Mouse (Mus musculus): ENCODE measurements around the gene Slc11a2.

Slc11a2 gene

GRCm38 (mm10) chr15:100424396-100425122 is at the start of gene Slc11a2:
TSS of gene Slc11a2 (minus strand) at chr15:100425072.
- no peak for DNase-seq (ENCODE audit: low read depth, low spot score)

GRCm38 (mm10) chr15:100473926-100474503 is 49.1 kb upstream of the Slc11a2 start:
- DNase-seq (ENCODE audit: low read depth, low spot score), result peak; percentile 97

DNA sequence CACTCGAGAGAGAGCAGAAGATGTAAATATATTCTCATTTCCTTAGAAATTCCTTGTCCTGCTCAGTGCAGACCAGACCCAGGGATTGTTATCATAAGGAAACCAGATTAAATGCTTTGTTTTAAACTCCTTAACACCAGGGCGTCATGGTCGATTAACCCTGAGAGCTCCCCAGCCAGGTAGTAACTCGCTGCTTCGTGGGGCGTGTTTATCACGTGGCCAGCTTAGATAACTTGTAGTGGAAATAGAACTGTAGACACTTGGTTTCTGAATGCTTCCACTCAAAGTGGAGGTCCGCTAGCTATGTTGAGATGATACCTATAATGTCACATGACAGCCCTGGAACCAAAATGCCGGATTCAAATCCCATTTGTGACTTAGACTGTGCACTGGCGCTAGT is 45.2 kb upstream of the Slc11a2 start:
- DNase-seq (ENCODE audit: low read depth, low spot score), result no peak

- no peak for DNase-seq (ENCODE audit: low read depth, low spot score)
Observed at GRCm38 (mm10) chr15:100469189-100469545, 44.3 kb upstream of the Slc11a2 start.

DNA sequence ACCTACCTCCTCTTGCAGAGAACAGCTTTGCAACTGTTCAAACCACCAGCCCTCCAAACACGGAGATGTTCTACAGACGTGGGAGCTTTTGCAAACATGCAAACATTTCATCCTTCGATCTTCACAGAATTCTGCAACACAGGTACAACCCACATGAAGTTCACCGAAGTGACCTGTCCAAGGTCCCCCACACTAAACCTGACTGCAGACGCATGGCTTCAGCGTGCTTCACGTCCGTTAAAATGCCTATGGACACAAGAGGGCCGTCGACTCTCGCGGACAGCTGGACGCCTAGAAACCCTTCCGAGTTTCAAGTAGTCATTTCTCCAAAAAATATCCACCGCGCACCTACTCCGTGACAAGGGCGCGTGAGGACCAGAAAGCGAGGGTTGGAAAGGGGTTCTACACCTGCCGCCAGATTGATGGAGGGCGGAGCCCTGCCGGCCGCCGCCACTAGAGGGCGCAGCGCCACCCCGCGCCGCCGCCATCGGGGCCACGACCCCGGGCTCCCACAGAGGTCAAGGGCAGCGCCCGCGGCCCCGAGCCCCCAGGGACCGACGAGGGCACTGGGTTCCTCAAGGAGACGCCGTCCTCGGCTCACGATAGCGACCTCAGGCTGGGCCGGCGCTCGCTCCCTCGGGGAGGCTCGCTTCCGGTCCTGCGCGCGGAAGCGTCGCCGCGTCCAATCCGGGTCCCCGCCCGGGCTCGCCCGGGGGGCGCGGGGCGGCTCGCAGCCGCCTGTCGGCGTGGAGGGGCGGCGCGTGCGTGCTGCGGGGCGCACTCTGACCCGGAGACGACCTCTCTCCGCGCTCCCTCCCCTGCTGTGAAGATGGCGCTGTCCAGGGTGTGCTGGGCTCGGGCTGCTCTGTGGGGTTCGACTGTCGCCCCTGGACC is 43.7 kb upstream of the Slc11a2 start, which contains the start of gene Letmd1:
Letmd1 (plus strand) TSS at position 729 of the 894 bp plus-strand sequence.
- DNase-seq (ENCODE audit: low read depth, low spot score), result peak; percentile 84

DNA sequence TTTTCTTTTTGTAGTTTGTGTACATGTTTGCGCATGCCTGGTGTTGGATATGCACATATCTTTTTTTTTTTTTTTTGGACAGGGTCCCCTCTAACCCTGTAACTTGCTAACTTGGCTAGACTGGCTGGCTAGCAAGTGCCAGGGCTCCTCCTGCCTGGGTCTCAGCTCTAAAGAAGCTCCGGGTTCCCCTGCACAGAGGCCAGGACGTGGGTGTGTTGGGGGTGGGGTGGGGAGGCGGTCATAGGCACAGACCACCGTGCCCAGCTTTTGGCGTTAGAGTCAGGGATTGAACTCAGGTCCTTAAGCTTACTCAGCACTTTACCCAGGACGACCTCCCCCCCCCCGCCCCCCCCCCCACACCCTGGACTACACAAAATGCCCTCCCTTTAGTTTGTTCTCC is 42.9 kb upstream of the Slc11a2 start:
- no peak for DNase-seq (ENCODE audit: low read depth, low spot score)

DNA sequence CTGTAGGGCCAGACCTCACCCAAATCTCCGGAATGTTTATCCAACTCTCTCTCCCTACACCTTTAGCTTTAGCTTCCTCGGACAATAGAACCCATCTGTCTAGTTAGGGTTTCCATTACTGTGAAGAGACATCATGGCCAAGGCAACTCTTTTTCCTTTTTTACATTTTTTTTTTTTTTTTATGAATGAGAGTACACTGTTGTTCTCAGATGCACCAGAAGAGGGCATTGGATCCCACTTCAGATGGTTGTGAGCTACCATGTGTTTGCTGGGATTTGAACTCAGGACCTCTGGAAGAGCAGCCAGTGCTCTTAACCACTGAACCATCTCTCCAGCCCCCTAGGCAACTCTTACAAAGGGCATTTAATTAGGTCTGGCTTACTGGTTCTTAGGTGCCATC is 40.6 kb upstream of the Slc11a2 start:
- no peak for DNase-seq (ENCODE audit: low read depth, low spot score)

- peak; percentile 78 for DNase-seq (ENCODE audit: low read depth, low spot score)
Observed at GRCm38 (mm10) chr15:100463712-100464111, 38.8 kb upstream of the Slc11a2 start.

DNA sequence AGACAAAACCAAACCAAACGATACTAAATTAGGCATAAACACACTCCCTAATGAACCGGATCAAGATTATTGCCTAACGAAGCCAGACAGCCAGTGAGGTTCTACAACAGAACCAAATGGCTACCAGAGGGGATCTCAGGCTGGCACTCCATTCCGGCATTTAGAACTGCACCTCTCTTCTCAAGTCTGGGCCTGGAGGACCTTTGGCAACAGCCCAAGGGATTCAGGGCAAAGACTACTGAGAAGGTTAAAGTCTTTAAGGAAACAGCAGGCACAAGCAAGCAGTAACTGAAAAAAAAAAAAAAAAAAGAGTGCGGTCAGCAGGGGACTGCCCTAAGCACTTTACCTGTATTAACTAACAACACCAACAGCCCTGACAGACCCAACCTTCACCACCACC is 37.2 kb upstream of the Slc11a2 start:
- DNase-seq (ENCODE audit: low read depth, low spot score), result no peak

DNA sequence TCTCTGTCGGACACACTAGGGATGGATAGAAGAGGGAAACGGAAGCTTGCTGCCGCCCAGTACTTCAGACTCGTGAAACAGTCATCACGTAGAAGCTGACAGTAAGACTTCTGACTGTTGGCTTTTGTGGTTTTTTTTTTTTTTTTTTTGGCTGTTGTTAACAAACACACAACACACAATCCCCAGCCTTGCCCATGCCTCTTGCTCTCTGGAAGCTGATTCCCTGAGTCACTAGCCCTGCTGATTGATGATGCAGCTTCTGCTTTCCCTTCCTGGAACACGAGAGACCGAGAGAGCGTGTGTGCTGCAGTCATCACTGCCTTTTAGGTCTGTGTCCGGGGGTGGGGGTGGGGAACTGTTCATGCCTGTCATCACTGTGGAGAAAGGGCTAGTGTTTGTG is 36.8 kb upstream of the Slc11a2 start:
- no peak for DNase-seq (ENCODE audit: low read depth, low spot score)

DNA sequence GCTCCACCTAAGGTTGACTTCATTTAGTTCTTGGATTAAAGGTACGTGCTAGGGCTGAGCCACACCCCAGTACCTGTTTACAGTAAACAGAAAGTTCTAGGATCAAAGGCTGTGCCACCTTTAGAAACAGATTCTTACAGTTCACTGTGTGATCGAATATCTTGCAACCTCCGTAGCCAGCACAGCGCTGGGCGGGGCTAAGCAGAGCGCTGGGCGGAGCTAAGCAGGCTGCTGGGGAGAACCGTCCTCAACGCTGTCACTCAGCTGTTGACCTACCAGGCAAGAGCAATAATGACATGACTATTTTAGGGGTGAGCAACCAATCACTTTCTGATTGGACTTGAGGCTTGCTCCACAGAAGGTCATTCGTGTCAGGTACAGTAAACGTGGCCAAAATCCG is 36.1 kb upstream of the Slc11a2 start:
- DNase-seq (ENCODE audit: low read depth, low spot score), result peak; percentile 78

DNA sequence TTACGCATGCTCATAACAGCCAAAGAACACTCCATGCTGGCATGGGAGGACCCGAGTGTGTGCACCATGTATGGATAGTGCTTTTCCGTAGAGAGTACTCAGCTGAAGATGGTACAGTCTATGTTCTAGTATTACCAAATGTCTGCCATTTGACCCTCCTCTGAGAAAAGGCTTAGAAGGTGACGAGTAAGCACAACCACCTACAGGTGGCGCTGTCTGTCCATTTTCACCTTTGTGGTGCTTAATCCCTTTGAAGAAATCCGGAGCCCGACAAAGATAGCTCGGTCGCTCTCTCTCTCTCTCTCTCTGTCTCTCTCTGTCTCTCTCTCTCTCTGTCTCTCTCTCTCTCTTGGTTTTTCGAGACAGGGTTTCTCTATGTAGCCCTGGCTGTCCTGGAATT is 33.2 kb upstream of the Slc11a2 start:
- DNase-seq (ENCODE audit: low read depth, low spot score), result peak; percentile 93

- DNase-seq (ENCODE audit: low read depth, low spot score), result peak; percentile 91
Observed at GRCm38 (mm10) chr15:100457340-100457739, 32.5 kb upstream of the Slc11a2 start.

DNA sequence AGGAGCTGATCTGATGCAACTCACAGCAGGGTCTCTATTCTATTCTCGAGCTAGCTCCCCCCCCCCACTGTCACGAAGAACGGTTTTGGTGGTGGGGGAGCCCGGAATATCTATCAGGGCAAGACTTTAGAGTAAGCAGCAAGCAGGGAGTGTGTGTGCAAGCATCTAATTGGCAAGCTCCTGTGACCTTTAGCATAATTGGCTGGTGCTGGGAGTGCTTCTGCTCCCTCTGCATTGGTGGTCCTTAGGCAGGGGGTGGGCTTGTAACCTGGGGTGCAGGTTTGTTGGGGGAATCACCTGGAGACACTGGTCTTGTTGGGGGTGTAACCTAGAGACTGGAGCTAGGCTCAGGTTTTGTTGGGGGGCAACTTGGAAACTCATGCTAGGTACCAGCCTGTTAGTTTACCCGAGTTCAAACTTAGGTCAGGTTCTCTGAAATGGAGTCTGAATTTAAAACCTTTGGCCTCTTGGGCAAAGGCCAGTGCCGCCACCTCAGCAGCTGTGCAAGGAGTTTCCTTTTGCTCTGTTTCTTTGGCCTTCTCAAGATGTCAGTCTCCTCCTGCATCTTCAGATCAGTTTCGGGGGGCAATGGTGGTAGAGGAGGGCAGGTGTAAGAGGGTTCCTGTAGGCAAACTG is 31.6 kb upstream of the Slc11a2 start:
- DNase-seq (ENCODE audit: low read depth, low spot score), result no peak

DNA sequence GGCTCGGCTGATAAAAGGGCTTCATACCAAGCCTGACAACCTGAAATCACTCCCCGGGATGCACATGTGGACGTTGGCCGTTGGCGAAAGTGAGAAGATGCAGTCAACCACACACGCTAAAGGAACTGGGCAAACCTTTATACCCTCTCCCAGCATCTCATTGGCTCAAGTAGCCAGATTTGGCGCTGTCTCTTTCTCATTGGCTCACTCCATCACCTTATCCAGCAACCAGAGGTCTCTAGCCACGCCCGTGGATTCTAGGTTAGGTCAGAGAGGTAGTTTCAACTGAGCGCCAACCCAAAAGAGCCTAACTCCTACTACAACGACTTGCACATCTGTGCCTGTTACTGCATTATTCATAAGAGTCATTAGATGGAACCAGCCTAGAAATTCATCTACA is 27.6 kb upstream of the Slc11a2 start:
- DNase-seq (ENCODE audit: low read depth, low spot score), result peak; percentile 86

DNA sequence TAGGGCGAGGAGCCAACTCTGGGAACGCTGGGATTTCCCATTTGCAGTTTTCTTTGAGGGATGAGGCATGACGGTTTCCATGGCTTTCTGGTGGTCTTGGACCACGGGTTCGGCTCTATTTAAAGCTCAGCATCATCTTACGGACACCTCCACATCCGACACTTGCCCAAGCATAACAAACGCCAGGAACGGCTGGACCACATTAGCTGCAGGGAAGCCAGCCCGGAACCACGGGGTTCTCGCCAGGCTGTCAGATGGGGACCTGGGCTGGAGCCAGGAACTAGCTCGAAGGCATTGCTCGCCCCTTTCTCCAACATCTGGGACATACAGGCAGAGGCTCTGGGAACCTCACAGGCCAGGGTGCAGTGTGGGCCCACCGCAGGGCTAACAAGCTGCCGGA is 26.4 kb upstream of the Slc11a2 start:
- DNase-seq (ENCODE audit: low read depth, low spot score), result no peak

GRCm38 (mm10) chr15:100449495-100449894 is 24.6 kb upstream of the Slc11a2 start:
- DNase-seq (ENCODE audit: low read depth, low spot score), result no peak

GRCm38 (mm10) chr15:100448572-100448971 is 23.7 kb upstream of the Slc11a2 start:
- DNase-seq (ENCODE audit: low read depth, low spot score), result peak; percentile 70

- DNase-seq (ENCODE audit: low read depth, low spot score), result no peak
Observed at GRCm38 (mm10) chr15:100446887-100447286, 22.0 kb upstream of the Slc11a2 start.

- DNase-seq (ENCODE audit: low read depth, low spot score), result peak; percentile 81
Observed at GRCm38 (mm10) chr15:100443126-100443922, 18.5 kb upstream of the Slc11a2 start.

DNA sequence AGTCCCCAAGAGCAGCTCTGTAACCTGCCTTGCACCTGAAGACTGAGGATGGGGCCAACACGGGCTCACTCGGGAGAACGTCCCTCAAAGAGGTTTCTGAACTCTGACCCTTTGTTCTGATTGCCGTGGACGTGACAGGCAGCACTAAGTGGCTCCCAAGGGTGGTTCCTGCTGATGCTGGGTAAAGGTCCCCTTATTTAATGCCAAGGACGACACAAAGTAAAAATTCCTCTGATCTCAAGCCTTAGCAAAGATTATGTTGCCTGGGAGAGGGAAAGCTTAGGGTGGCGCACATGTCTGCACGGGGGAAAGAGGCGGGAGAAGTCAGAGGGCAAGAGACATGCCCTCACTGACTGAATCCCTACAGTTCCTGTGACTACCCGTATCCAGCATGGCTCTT is 11.6 kb upstream of the Slc11a2 start:
- no peak for DNase-seq (ENCODE audit: low read depth, low spot score)

Data from R1 (cell line).